Mouse (Mus musculus) kidney, postnatal 10 days (tissue): Measurements from ENCODE around the gene Prkce.
A peak's percentile ranks its signal among the peaks of the same experiment; 100 is the strongest.

Experiments
- DNase-seq: peaks from one replicate; pipeline ENCODE4 v3.0.0; 2021; ENCODE audit warnings: mixed read lengths

Prkce gene

GRCm38 (mm10) chr17:86226635-86227034 is 59.0 kb downstream of the Prkce start:
- DNase-seq: no peak

DNA sequence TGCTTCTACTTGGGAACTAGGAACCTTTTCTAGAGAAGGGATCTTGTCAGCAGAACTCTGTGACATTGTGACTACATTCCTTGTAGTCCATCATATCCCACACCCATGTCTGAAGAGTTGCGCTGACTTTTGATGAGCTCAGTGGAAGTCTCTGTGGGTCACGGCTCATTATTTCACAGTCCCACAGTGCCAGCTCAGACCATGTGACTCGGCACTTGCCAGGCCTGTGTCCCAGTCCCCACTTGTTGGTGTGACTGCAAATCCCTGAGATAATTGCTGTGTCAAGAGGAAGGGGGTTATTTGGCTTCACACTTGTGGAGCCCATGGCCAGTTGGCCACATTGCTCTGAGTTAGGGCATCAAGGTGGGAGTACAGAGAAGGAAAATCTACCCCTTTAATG is 59.8 kb downstream of the Prkce start:
- no peak for DNase-seq

DNA sequence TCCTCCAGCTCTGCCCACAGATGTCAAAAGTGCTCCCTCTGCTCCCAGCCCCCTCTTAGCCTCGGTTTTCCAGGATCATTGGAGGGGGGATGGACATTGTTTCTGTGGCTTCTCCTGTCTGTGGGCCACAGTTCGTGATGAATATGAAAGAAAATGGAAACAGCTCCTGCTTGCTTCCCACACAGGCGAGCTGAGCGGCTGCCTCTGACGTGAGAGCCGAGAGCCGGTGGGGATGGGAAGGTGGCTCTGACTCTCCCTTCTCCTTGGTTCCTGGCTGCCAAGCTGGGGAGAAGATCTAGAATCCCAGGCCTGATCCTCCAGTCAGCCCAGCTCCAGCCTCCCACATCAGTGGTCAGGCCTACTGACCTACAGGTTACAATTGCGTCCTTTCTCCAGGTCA is 61.3 kb downstream of the Prkce start:
- no peak for DNase-seq

DNA sequence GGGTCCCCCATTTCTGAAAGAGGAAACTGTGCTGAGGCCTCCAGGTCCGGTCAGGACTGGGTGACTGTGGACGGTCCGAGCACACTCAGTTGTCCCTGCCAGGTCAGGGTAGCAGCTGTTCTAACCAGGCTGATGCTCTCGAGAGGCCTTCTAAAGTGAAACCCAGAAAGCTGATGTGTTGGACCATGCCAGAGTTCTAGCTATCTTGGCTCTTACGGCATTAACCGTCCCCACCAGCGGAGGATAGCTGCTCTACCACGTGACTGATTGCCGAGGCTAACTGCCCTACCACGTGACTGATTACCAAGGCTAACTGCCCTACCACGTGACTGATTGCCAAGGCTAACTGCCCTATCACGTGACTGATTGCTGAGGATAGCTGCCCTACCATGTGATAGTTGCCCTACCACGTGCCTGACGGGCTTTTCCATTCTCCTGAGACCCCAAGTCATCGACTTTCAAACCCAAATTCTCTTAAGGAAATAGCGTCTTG is 62.6 kb downstream of the Prkce start:
- DNase-seq: no peak

DNA sequence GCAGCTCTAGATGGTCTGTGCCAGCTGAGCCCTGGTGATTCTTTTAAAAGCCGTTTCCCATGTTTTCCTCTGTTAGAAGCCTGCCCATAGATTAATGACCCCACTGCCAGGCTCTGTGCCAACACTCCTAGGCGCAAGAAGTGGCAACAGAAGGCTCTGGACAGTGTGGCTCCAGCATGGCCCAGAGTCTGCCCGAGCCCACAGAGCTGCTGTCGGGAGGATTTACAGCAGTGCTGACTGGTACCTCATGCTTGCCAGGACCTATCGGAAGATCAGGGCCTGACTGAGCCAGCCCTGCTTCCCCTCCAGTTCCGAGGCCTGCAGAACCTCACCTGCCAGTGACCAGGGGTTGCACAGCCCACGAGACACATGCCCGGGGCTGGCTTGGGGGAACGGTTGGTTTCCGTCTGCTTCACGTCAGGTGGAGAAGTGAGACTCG is 64.2 kb downstream of the Prkce start:
- peak; percentile 55 for DNase-seq

DNA sequence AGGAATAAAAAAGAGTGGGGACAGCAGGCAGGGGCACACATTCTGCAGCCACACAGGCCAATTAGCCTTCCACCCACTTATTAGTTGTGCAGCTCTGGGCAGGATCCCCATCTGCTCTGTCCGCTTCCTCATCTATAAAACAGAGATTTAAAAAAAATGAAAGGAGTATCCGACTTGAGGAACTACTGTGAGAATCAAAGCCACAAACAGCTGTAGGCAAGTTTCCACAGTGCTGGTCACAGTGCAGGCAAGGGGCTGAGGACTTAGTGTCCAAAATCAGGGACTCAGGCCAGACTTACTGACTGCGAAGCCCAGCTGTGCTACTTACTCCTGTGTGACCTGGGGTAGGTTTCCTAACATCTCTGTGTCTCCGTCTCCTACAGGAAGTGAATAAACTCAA is 64.7 kb downstream of the Prkce start:
- DNase-seq: no peak

DNA sequence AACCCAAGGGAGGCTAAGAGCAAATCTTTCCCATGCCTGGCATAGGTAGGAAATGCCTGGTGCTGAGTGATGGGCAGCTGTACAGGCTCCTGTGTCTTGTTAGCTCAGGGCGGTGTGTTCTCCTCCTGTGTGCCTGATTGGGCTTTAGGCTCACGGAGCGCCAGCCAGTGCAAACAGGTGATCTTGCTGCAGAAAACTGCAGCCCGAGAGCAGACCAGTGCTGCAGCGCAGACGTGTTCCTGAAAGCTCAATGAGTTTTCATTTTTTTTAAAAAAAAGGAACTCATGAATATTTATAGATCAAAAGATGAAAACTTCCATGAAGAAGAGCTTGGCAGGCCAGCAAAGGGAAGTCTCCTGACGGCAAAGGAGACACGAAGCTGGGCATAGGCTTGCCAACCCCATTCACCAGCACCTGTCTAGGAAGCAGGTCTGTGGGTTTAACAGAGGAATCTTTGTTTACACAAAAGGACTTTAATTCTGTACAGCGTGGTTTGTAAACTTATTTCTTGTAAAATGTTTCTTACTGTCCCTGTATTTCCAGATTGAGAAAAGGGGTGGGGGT is 67.1 kb downstream of the Prkce start:
- no peak for DNase-seq

- DNase-seq: peak; percentile 54
Observed at GRCm38 (mm10) chr17:86236026-86236712, 68.6 kb downstream of the Prkce start.

- DNase-seq: peak; percentile 82
Observed at GRCm38 (mm10) chr17:86236861-86237763, 69.5 kb downstream of the Prkce start.

DNA sequence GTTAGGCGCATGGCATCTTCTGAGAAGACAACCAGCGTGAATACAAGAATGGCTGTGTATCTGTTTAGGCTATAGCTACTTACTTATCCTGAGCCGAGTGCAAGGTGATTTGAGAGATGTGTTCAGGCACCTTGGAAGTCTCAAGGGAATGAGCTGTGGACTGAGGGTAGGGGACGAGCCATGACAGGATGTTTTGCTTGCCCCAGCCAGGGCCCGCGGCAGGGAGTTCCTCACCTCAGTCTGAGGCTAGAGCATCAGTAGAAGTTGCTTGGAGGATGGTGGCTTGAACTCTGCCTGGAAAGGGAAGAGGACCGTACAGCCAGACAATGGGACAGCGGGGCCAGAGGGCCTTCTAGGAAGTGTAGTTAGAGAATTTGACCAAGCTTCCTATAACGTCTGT is 74.7 kb downstream of the Prkce start:
- no peak for DNase-seq

- no peak for DNase-seq
Observed at GRCm38 (mm10) chr17:86243109-86243527, 75.5 kb downstream of the Prkce start.

GRCm38 (mm10) chr17:86244397-86244796 is 76.8 kb downstream of the Prkce start:
- no peak for DNase-seq

- no peak for DNase-seq
Observed at GRCm38 (mm10) chr17:86248832-86249231, 81.2 kb downstream of the Prkce start.

GRCm38 (mm10) chr17:86249499-86250405 is 82.2 kb downstream of the Prkce start:
- DNase-seq: no peak

- DNase-seq: no peak
Observed at GRCm38 (mm10) chr17:86250406-86250905, 82.9 kb downstream of the Prkce start.

GRCm38 (mm10) chr17:86253884-86254283 is 86.3 kb downstream of the Prkce start:
- DNase-seq: no peak

DNA sequence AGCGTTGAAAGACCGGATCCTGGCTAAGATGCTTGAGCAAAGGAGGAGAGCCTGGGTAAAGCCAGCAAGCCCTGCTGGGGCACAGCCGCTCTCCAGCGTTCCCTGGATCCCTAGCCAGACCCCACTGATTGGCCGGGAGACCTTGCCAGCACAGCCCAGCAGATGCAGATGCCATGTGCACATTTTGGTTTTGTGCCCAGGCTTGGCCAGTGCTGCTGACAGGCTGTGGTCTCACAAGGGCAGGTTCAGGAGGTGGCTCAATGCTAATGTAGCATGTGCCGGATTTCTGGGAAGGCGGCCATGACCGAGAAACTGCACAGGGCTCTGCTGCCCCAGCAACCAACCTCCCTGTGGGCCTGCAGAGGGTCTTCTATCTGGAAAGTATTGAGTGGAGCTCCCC is 86.7 kb downstream of the Prkce start:
- no peak for DNase-seq

GRCm38 (mm10) chr17:86254978-86255377 is 87.4 kb downstream of the Prkce start:
- DNase-seq: no peak

- peak; percentile 51 for DNase-seq
Observed at GRCm38 (mm10) chr17:86256730-86257131, 89.1 kb downstream of the Prkce start.

DNA sequence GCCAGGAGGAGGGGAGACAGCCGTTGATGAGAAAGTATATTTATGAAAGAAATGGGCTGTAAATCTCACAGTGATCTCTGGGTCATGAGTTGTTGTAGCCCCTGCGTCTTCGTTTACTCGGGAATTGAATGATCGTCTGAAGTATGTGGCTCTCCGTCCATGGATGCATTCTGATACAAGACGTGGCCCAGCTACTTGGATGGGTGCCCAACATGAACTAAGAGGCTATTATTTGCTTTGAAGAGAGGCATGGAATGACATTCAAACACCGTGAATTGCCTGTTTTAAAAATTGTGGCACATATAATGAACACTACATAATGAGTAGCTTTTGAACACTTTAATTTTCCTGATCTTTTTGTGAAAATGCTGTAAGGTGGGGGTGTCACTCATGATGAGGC is 93.5 kb downstream of the Prkce start:
- DNase-seq: peak; percentile 56

GRCm38 (mm10) chr17:86263985-86264649 is 96.5 kb downstream of the Prkce start:
- DNase-seq: no peak

DNA sequence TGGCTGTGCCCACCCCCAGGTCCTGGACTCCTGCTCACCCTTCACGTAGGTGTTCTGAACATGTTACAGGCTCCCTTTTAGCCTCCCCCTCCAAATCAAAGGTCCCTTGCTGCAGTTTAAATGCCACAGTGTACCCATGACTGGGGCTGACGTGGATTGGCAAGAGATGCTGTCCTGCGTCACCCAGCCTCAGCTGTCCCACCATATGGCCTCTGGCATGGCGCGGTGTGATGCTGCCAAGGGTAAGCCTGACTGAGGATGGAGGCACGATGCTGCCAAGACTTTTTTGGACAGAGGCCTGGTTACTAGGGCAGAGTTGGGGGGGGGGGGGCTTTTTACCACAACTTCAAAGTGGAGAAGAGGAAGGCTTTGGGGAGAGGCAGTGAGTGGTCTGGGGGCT is 98.5 kb downstream of the Prkce start:
- no peak for DNase-seq
